Mouse (Mus musculus): ENCODE results near the gene Fam221a.

Fam221a gene

GRCm38 (mm10) chr6:49367159-49368054, at the start of gene Fam221a:
TSS of gene Fam221a (plus strand) at chr6:49367739.
- peak; percentile 78 for DNase-seq (ENCODE audit: low read depth, low spot score)

- DNase-seq (ENCODE audit: low read depth, low spot score), result peak; percentile 99
Observed at GRCm38 (mm10) chr6:49318966-49319594, 48.5 kb upstream of the Fam221a start, which contains the start of gene Ccdc126. TSS of gene Ccdc126 (plus strand) at chr6:49319274.

- no peak for DNase-seq (ENCODE audit: low read depth, low spot score)
Observed at GRCm38 (mm10) chr6:49319595-49320315, 47.8 kb upstream of the Fam221a start.

- no peak for DNase-seq (ENCODE audit: low read depth, low spot score)
Observed at GRCm38 (mm10) chr6:49321341-49321740, 46.2 kb upstream of the Fam221a start.

- DNase-seq (ENCODE audit: low read depth, low spot score), result no peak
Observed at GRCm38 (mm10) chr6:49322056-49322455, 45.5 kb upstream of the Fam221a start.

GRCm38 (mm10) chr6:49322986-49323385, 44.6 kb upstream of the Fam221a start:
- DNase-seq (ENCODE audit: low read depth, low spot score), result no peak

- no peak for DNase-seq (ENCODE audit: low read depth, low spot score)
Observed at GRCm38 (mm10) chr6:49324528-49324927, 43.0 kb upstream of the Fam221a start.

- DNase-seq (ENCODE audit: low read depth, low spot score), result no peak
Observed at GRCm38 (mm10) chr6:49325294-49325693, 42.2 kb upstream of the Fam221a start.

- DNase-seq (ENCODE audit: low read depth, low spot score), result no peak
Observed at GRCm38 (mm10) chr6:49326846-49327245, 40.7 kb upstream of the Fam221a start.

GRCm38 (mm10) chr6:49331369-49332059, 36.0 kb upstream of the Fam221a start:
- DNase-seq (ENCODE audit: low read depth, low spot score), result no peak

- no peak for DNase-seq (ENCODE audit: low read depth, low spot score)
Observed at GRCm38 (mm10) chr6:49332060-49332370, 35.5 kb upstream of the Fam221a start.

- no peak for DNase-seq (ENCODE audit: low read depth, low spot score)
Observed at GRCm38 (mm10) chr6:49338566-49338965, 29.0 kb upstream of the Fam221a start.

- peak; percentile 34 for DNase-seq (ENCODE audit: low read depth, low spot score)
Observed at GRCm38 (mm10) chr6:49339145-49339544, 28.4 kb upstream of the Fam221a start.

GRCm38 (mm10) chr6:49343737-49344469, 23.6 kb upstream of the Fam221a start:
- no peak for DNase-seq (ENCODE audit: low read depth, low spot score)

- no peak for DNase-seq (ENCODE audit: low read depth, low spot score)
Observed at GRCm38 (mm10) chr6:49349826-49350225, 17.7 kb upstream of the Fam221a start.

GRCm38 (mm10) chr6:49354613-49355012, 12.9 kb upstream of the Fam221a start:
- DNase-seq (ENCODE audit: low read depth, low spot score), result no peak

GRCm38 (mm10) chr6:49355171-49355570, 12.4 kb upstream of the Fam221a start:
- DNase-seq (ENCODE audit: low read depth, low spot score), result no peak

- DNase-seq (ENCODE audit: low read depth, low spot score), result no peak
Observed at GRCm38 (mm10) chr6:49360420-49360819, 7.1 kb upstream of the Fam221a start.

- no peak for DNase-seq (ENCODE audit: low read depth, low spot score)
Observed at GRCm38 (mm10) chr6:49368212-49368611, 673 bp downstream of the Fam221a start.

- no peak for DNase-seq (ENCODE audit: low read depth, low spot score)
Observed at GRCm38 (mm10) chr6:49372705-49373104, 5.2 kb downstream of the Fam221a start.

- DNase-seq (ENCODE audit: low read depth, low spot score), result no peak
Observed at GRCm38 (mm10) chr6:49373943-49374342, 6.4 kb downstream of the Fam221a start.

All from telencephalon, adult 2 months (tissue).